Mouse (Mus musculus): Measurements from ENCODE around the gene Eras.
"Not testable (repeated sequence)": the region's sequence is repeated elsewhere in the genome, so short reads cannot be mapped to it uniquely, and the experiment has no call there.

DNA sequence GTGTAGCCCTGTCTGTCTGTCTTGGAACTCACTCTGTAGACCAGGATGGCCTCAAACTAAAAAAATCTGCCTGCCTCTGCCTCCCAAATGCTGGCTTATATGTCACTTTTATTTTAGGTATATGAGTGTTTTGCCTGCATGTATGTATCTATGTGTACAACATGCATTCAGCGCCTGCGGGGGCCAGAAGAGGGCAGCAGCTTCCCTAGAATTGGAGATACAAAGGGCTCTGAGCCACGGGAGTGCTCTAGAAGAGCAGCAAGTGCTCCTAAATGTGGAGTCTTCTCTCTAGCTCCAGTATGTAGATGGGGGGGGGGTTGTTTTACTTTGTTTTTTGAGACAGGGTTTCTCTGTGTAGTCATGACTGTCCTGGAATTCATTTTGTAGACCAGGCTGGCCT is 12.7 kb downstream of the Eras start:
- TF ChIP-seq CTCF (IDR thresholded peaks at IDR 0.05; ENCODE audit: low read depth): peak; percentile 48
- not testable (repeated sequence) for TF ChIP-seq EP300 (IDR thresholded peaks at IDR 0.05; ENCODE audit: low read depth)

Measured in liver, postnatal 0 days (tissue).